Mouse (Mus musculus): ENCODE data around the gene Lgals4.
"Not testable (repeated sequence)": the region's sequence is repeated elsewhere in the genome, so short reads cannot be mapped to it uniquely, and the experiment has no call there.

Gene Lgals4

GRCm38 (mm10) chr7:28865481-28866300 is 32.0 kb downstream of the Lgals4 start:
- DNase-seq: peak; percentile 88 to 92

- DNase-seq: peak in 1 of 2 experiments; percentile 20
Measured at GRCm38 (mm10) chr7:28866769-28867507, 33.3 kb downstream of the Lgals4 start.

GRCm38 (mm10) chr7:28867508-28868340 is 34.1 kb downstream of the Lgals4 start:
- peak; percentile 68 to 76 for DNase-seq

GRCm38 (mm10) chr7:28870901-28871664 is 37.4 kb downstream of the Lgals4 start:
- peak in 1 of 2 experiments; percentile 33 for DNase-seq

- DNase-seq: no peak
Measured at GRCm38 (mm10) chr7:28874565-28874964, 40.9 kb downstream of the Lgals4 start.

- no peak for DNase-seq
Measured at GRCm38 (mm10) chr7:28876099-28876498, 42.4 kb downstream of the Lgals4 start.

- DNase-seq: no peak
Measured at GRCm38 (mm10) chr7:28877155-28877554, 43.5 kb downstream of the Lgals4 start.

- DNase-seq: no peak
Measured at GRCm38 (mm10) chr7:28877856-28878255, 44.2 kb downstream of the Lgals4 start.

- DNase-seq: no peak
Measured at GRCm38 (mm10) chr7:28879606-28880005, 46.0 kb downstream of the Lgals4 start.

GRCm38 (mm10) chr7:28880554-28880953 is 46.9 kb downstream of the Lgals4 start:
- DNase-seq: no peak

- DNase-seq: no peak
Measured at GRCm38 (mm10) chr7:28881199-28881598, 47.5 kb downstream of the Lgals4 start, which contains the start of gene Capn12. Gene Capn12, plus strand, starts transcription at chr7:28881422.

- DNase-seq: no peak
Measured at GRCm38 (mm10) chr7:28883039-28883438, 49.4 kb downstream of the Lgals4 start.

- not testable (repeated sequence) for DNase-seq
Measured at GRCm38 (mm10) chr7:28883704-28884103, 50.0 kb downstream of the Lgals4 start.

- DNase-seq: no peak
Measured at GRCm38 (mm10) chr7:28886486-28886885, 52.8 kb downstream of the Lgals4 start.

- no peak for DNase-seq
Measured at GRCm38 (mm10) chr7:28888701-28889161, 55.1 kb downstream of the Lgals4 start.
